Mouse (Mus musculus): ENCODE data around the gene Gm3336. TPM values are rescaled to one million over a fixed set of nuclear protein-coding genes. Genes with fewer than 3 reads are reported as not detected.

The Gm3336 gene
- total and polyA plus RNA-seq, 3 experiments: 0.25 to 0.49 TPM; not detected in 1

GRCm38 (mm10) chr8:70716521-70717400, 1.6 kb upstream of the Gm3336 start:
- dilution Hi-C loops (cut with MboI; ENCODE audit: extremely low pct_ligation_motif_present, extremely low pct_unique_long_range_greater_than_20kb, low sequenced_read_pairs) (no loop called here), in situ Hi-C loops (cut with MboI; ENCODE audit: low pct_ligation_motif_present, low pct_unique_long_range_greater_than_20kb, low sequenced_read_pairs) (loop anchor here (5.0 to 10.0 kb wide), 3 partner anchors 36 to 128 kb away; partner anchors contain the start of genes Pgpep1 and Rab3a)
- Histone ChIP-seq H3K4me1 (ENCODE audit: control insufficient read depth in 1 of 2, insufficient read depth in 2 of 2) (peaks cover 0 to 20% of the 10 kb centered on the region in 2 experiments; a peak in 3 of 4 replicates), H3K79me2 (replicated peaks; ENCODE audit: control insufficient read depth, extremely low read depth, insufficient read depth, poor library complexity, severe bottlenecking) (no peaks in the 10 kb centered on the region), H3K4me3 (replicated peaks in 1 of 3; ENCODE audit: low read depth in 2 of 3, low read length in 2 of 3, poor library complexity in 1 of 3) (no peak overlapping the region), H3K9ac (ENCODE audit: insufficient read depth, low read depth) (no peak overlapping the region), H3K27ac (ENCODE audit: insufficient read depth, low read depth) (no peak overlapping the region), H3K36me3 (replicated peaks in 1 of 2; ENCODE audit: control insufficient read depth in 1 of 2, insufficient read depth in 1 of 2, low read length in 1 of 2) (no peaks in the 10 kb centered on the region), H3K27me3 (replicated peaks) (peaks cover 13% of the 10 kb centered on the region), H3K4me2 (ENCODE audit: insufficient read depth, low read depth, poor library complexity, severe bottlenecking) (no peak overlapping the region), H3K9me3 (replicated peaks; ENCODE audit: low read length) (no peaks in the 10 kb centered on the region)
- DNase-seq (ENCODE audit: extremely low read depth): no peak
- TF ChIP-seq USF1 (IDR thresholded peaks at IDR 0.05; ENCODE audit: low read depth, low read length): no peak
- TF ChIP-seq RAD21 (IDR thresholded peaks at IDR 0.05; ENCODE audit: low read depth, low read length): no peak
- TF ChIP-seq SIN3A (IDR thresholded peaks at IDR 0.05; ENCODE audit: low read length): no peak
- TF ChIP-seq BHLHE40 (IDR thresholded peaks at IDR 0.05; ENCODE audit: low read depth, low read length): no peak
- no peak for TF ChIP-seq USF2 (conservative IDR thresholded peaks at IDR 0.05; ENCODE audit: low read depth, low read length)
- no peak for TF ChIP-seq JUND (conservative IDR thresholded peaks at IDR 0.05; ENCODE audit: low read depth, low read length)
- no peak for TF ChIP-seq KAT2A (IDR thresholded peaks at IDR 0.05; ENCODE audit: insufficient replicate concordance, low read length)
- no peak for TF ChIP-seq CTCF (conservative IDR thresholded peaks at IDR 0.05 in 1 of 2, IDR thresholded peaks at IDR 0.05 in 1 of 2; ENCODE audit: low read depth in 2 of 2, low read length in 2 of 2)
- TF ChIP-seq ELF1 (IDR thresholded peaks at IDR 0.05; ENCODE audit: low read depth, low read length): no peak
- no peak for TF ChIP-seq NELFE (IDR thresholded peaks at IDR 0.05; ENCODE audit: low read depth, low read length)

DNA sequence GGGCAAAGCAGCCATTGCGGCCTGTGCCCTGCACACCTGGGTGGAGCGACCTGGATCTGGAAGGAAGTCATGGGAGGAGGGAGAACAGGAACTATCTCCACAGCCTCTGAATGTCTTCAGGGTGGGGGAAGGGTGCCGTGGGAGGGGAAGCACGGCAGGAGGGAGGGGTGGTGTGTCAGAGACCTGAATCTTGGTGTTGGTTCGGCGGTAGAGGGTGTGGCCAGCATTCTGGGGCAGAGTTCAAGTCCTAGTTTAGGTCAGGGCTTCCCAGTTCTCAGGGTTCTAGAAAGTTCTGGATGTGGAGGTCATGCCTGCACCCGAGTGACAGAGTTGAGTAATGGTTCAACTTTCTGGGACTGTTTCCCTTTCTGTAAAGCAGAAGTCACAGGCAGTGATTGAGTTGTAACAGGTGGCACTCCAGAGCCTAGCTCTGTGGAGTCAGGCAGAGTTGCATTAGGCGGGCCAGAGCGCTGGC, 1.5 kb downstream of the Gm3336 start:
- in situ Hi-C loops (cut with MboI; ENCODE audit: low pct_ligation_motif_present, low pct_unique_long_range_greater_than_20kb, low sequenced_read_pairs): loop anchor here (5.0 to 10.0 kb wide), 3 partner anchors 32 to 125 kb away; partner anchors contain the start of genes Pgpep1 and Rab3a
- TF ChIP-seq NELFE (IDR thresholded peaks at IDR 0.05; ENCODE audit: low read depth, low read length): no peak
- TF ChIP-seq JUND (conservative IDR thresholded peaks at IDR 0.05; ENCODE audit: low read depth, low read length): no peak
- TF ChIP-seq MEF2A (IDR thresholded peaks at IDR 0.05; ENCODE audit: borderline replicate concordance, low read depth, low read length): no peak
- TF ChIP-seq ZMIZ1 (IDR thresholded peaks at IDR 0.05; ENCODE audit: low read depth, low read length): no peak
- H3K36me3 ChIP-seq (replicated peaks in 1 of 2; ENCODE audit: control insufficient read depth in 1 of 2, insufficient read depth in 1 of 2, low read length in 1 of 2): no peaks in the 10 kb centered on the region
- no peak overlapping the region for H3K4me2 ChIP-seq (ENCODE audit: insufficient read depth, low read depth, poor library complexity, severe bottlenecking)
- DNase-seq (ENCODE audit: extremely low read depth): no peak
- no peaks in the 10 kb centered on the region for H3K9me3 ChIP-seq (replicated peaks; ENCODE audit: low read length)
- peaks cover 6 to 33% of the 10 kb centered on the region in 2 experiments for H3K4me1 ChIP-seq (ENCODE audit: control insufficient read depth in 1 of 2, insufficient read depth in 2 of 2)
- H3K4me3 ChIP-seq (replicated peaks in 1 of 3; ENCODE audit: low read depth in 2 of 3, low read length in 2 of 3, poor library complexity in 1 of 3): no peak overlapping the region
- dilution Hi-C loops (cut with MboI; ENCODE audit: extremely low pct_ligation_motif_present, extremely low pct_unique_long_range_greater_than_20kb, low sequenced_read_pairs): no loop called here
- no peak overlapping the region for H3K27ac ChIP-seq (ENCODE audit: insufficient read depth, low read depth)
- H3K27me3 ChIP-seq (replicated peaks): peaks cover 13% of the 10 kb centered on the region
- H3K79me2 ChIP-seq (replicated peaks; ENCODE audit: control insufficient read depth, extremely low read depth, insufficient read depth, poor library complexity, severe bottlenecking): no peaks in the 10 kb centered on the region
- no peak overlapping the region for H3K9ac ChIP-seq (ENCODE audit: insufficient read depth, low read depth)

All from CH12.LX (cell line).